Mouse (Mus musculus): ENCODE measurements around the gene Neil1. TPM values are rescaled to one million over a fixed set of nuclear protein-coding genes. Genes with fewer than 3 reads are reported as not detected.

Neil1 gene
- 3.0 and 4.7 TPM in 2 replicates for polyA plus RNA-seq (2015; fragmentation: Nextera tagmentation; extraction: Ambion mirVana)

GRCm38 (mm10) chr9:57148144-57148878 is at the start of gene Neil1:
Neil1 (minus strand) TSS chr9:57148305.

GRCm38 (mm10) chr9:57158013-57158470 is 9.9 kb upstream of the Neil1 start, which contains the start of gene Commd4:
Commd4 (minus strand) TSS chr9:57158331.

GRCm38 (mm10) chr9:57130577-57131433 is 17.3 kb downstream of the Neil1 start, which contains the start of gene Man2c1:
Man2c1 (plus strand) TSS chr9:57130690.

Other genes starting within 250 kb of the Neil1 start
- 2.1 and 3.4 TPM in 2 replicates for gene Snx33, start 219.9 kb downstream of the Neil1 start, polyA plus RNA-seq (2015; fragmentation: Nextera tagmentation; extraction: Ambion mirVana)
- 90.7 and 95.5 TPM in 2 replicates for gene Imp3, start 210.8 kb downstream of the Neil1 start, polyA plus RNA-seq (2015; fragmentation: Nextera tagmentation; extraction: Ambion mirVana)
- 9.8 and 10.6 TPM in 2 replicates for gene Snupn, start 197.4 kb downstream of the Neil1 start, polyA plus RNA-seq (2015; fragmentation: Nextera tagmentation; extraction: Ambion mirVana)
- 7.0 and 9.0 TPM in 2 replicates for gene Ptpn9, start 153.4 kb downstream of the Neil1 start, polyA plus RNA-seq (2015; fragmentation: Nextera tagmentation; extraction: Ambion mirVana)
- 13.6 and 15.4 TPM in 2 replicates for gene Sin3a, start 76.3 kb downstream of the Neil1 start, polyA plus RNA-seq (2015; fragmentation: Nextera tagmentation; extraction: Ambion mirVana)
- 25.3 and 33.2 TPM in 2 replicates for gene Man2c1, start 17.6 kb downstream of the Neil1 start, polyA plus RNA-seq (2015; fragmentation: Nextera tagmentation; extraction: Ambion mirVana)
- 84.2 and 94.1 TPM in 2 replicates for gene Commd4, start 10.0 kb upstream of the Neil1 start, polyA plus RNA-seq (2015; fragmentation: Nextera tagmentation; extraction: Ambion mirVana)
- 0.04 TPM in 1 of 2 replicates, not detected in the other for gene Trcg1, start 88.3 kb upstream of the Neil1 start, polyA plus RNA-seq (2015; fragmentation: Nextera tagmentation; extraction: Ambion mirVana)
- gene 1700017B05Rik, start 114.3 kb upstream of the Neil1 start, polyA plus RNA-seq (2015; fragmentation: Nextera tagmentation; extraction: Ambion mirVana), result 16.2 and 17.1 TPM in 2 replicates

Data from spleen, postnatal 0 days (tissue).